Comparison of ENCODE assay signal across 11 mouse cellular contexts in genomic region chr13:83020829-83021228, GRCm38 (mm10).
DNase-seq lines count a peak whose midpoint lies in the region; ATAC-seq and TF ChIP-seq lines count a peak whose summit lies in the region.
"Had no signal": no experiment of that assay in that cellular context is flagged by ENCODE, and none has a peak within 500 bp of the region (broad histone marks: within the 10 kb centered on the region; RNA-seq: fewer than 3 reads in every experiment).

No protein-coding gene starts in this region.

- H3K9me3 ChIP-seq in kidney, embryonic 16.5 days (ENCODE audit: low read length), result no peaks in the 10 kb centered on the region
- H3K9me3 ChIP-seq in G1E (replicated peaks), result no peaks in the 10 kb centered on the region
- H3K9me3 ChIP-seq: liver, embryonic 15.5 days had no signal

- peaks cover 3% of the 10 kb centered on the region for H3K4me1 ChIP-seq in kidney, embryonic 16.5 days (ENCODE audit: insufficient read depth, low read length)
- no peaks in the 10 kb centered on the region for H3K4me1 ChIP-seq in G1E (ENCODE audit: insufficient read depth, low read depth, low read length)
- H3K4me1 ChIP-seq: liver, embryonic 15.5 days had no signal

- H3K27ac ChIP-seq in kidney, embryonic 16.5 days (ENCODE audit: low read length), result no peak overlapping the region
- H3K27ac ChIP-seq: liver, embryonic 15.5 days had no signal

- no peak overlapping the region for H3K9ac ChIP-seq in kidney, embryonic 16.5 days (replicated peaks; ENCODE audit: low read length)
- H3K9ac ChIP-seq: liver, embryonic 15.5 days had no signal

- TF ChIP-seq CTCF in G1E (IDR thresholded peaks at IDR 0.05; ENCODE audit: low read depth, low read length), result no peak

- no peak overlapping the region for H3K4me2 ChIP-seq in kidney, embryonic 16.5 days (replicated peaks; ENCODE audit: low read depth, low read length)
- H3K4me2 ChIP-seq: liver, embryonic 15.5 days had no signal

- no peaks in the 10 kb centered on the region for H3K36me3 ChIP-seq in kidney, embryonic 16.5 days (ENCODE audit: insufficient read depth, low read length)
- H3K36me3 ChIP-seq in G1E (replicated peaks), result no peaks in the 10 kb centered on the region
- H3K36me3 ChIP-seq: liver, embryonic 15.5 days had no signal

- ATAC-seq in kidney, embryonic 16.5 days (ENCODE audit: low FRiP score, low TSS enrichment), result no peak
- 0 out of 2 replicates have a peak, but pooled peaks have one; percentile 59 for ATAC-seq in G1E (ENCODE audit: extremely low read depth, insufficient number of reproducible peaks, low FRiP score, poor library complexity, severe bottlenecking)
- ATAC-seq in hematopoietic stem cell, adult 5-6 weeks (replicated peaks in 1 of 2; ENCODE audit: insufficient read depth in 1 of 2, low FRiP score in 2 of 2, low TSS enrichment in 1 of 2, low read depth in 1 of 2, poor library complexity in 2 of 2, severe bottlenecking in 2 of 2), result peak; percentile 53 to 69
- ATAC-seq: activated CD4-positive, CD25-positive, alpha-beta regulatory T cell, adult 4 months had no signal

- no peak overlapping the region for H3K4me3 ChIP-seq in kidney, embryonic 16.5 days (ENCODE audit: low read length)
- no peak overlapping the region for H3K4me3 ChIP-seq in G1E (ENCODE audit: low read depth, low read length)
- H3K4me3 ChIP-seq: liver, embryonic 15.5 days had no signal

- 13% methylated on average over 3 of the region's 3 CpGs for WGBS in kidney, embryonic 16.5 days

- DNase-seq in kidney, adult 18-20 months, result peak; percentile 5
- no peak for DNase-seq in G1E (ENCODE audit: low spot score)
- DNase-seq in mesoderm, embryonic 11.5 days (ENCODE audit: low read depth, low spot score), result peak; percentile 2
- no peak for DNase-seq in urinary bladder, postnatal 10 days (ENCODE audit: low spot score)
- DNase-seq in right cerebral cortex, postnatal 25 days, result no peak
- DNase-seq in urinary bladder, postnatal 25 days (ENCODE audit: low spot score), result no peak
- DNase-seq: cerebellum, adult 11-12 months had no signal

- no peaks in the 10 kb centered on the region for H3K27me3 ChIP-seq in kidney, embryonic 16.5 days (ENCODE audit: insufficient read depth, low read length)
- H3K27me3 ChIP-seq in G1E (ENCODE audit: insufficient read depth, low read length), result no peaks in the 10 kb centered on the region
- H3K27me3 ChIP-seq: liver, embryonic 15.5 days had no signal

Comparison
In these comparisons a context has a peak if more than half of its experiments do, and no peak if none do; other contexts are left out.
1. DNase-seq: peak in kidney, adult 18-20 months (single experiment) and mesoderm, embryonic 11.5 days (single experiment); none in G1E (single experiment), urinary bladder, postnatal 10 days (single experiment), right cerebral cortex, postnatal 25 days (single experiment) and urinary bladder, postnatal 25 days (single experiment).